Mouse (Mus musculus): Measurements from ENCODE around the gene Cdkn2b. TPM values are rescaled to one million over a fixed set of nuclear protein-coding genes. Genes with fewer than 3 reads are reported as not detected.

Gene Cdkn2b
- polyA plus RNA-seq, 1 experiment from 2014 or later = 0.92 TPM

DNA sequence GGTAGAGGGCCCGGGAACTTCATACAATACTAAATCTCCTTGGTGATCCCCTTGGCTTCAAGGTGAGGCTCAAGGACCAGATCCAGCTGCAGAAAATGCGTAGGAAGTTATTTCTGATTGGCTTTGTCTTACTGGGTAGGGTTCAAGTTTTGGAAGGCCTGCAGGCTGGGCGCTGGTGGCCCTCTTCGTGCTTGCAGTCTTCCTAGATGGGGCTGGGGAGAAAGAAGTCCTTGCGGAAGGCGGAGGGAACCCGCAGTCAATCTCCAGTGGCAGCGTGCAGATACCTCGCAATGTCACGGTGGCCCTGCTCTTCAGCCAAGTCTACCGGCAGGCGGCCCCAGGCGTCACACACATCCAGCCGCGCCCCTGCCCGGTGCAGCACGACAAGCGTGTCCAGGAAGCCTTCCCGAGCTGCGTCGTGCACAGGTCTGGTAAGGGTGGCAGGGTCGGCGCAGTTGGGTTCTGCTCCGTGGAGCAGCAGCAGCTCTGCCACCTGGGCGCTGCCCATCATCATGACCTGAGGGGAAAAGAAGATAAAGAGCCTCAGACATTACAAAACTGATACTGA is 4.0 kb downstream of the Cdkn2b start:
- H3K4me3 ChIP-seq = no peak overlapping the region

DNA sequence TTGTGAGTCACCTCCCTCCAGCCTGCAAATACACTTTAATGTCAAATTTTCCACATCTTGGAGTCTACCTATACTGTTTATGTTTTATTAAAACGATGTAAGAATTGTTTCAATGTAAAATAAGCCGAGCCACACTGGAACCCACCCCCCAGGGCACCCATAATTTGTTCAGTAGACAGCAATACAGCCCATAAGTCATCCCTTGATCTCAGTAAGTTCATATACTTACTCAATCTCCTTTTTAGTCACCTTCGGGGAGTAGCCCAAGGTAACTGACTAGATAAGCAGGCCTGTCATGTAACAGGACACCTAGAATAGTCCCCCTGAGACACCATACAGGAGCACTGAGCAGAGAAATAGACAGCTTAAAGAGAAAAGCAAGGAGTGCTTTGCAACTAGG is 5.1 kb downstream of the Cdkn2b start:
- H3K9ac ChIP-seq = no peak overlapping the region
- H3K36me3 ChIP-seq = no peaks in the 10 kb centered on the region
- H3K4me2 ChIP-seq = no peak overlapping the region
- peaks cover 13% of the 10 kb centered on the region for H3K4me1 ChIP-seq (replicated peaks)
- peaks cover 89% of the 10 kb centered on the region for H3K27me3 ChIP-seq
- no peak overlapping the region for H3K27ac ChIP-seq
- no peak overlapping the region for H3K4me3 ChIP-seq
- ATAC-seq (replicated peaks; ENCODE audit: insufficient number of reproducible peaks, insufficient read depth, low FRiP score, low read depth) = no peak
- no peaks in the 10 kb centered on the region for H3K9me3 ChIP-seq (replicated peaks)
- WGBS = 8% methylated on average over 3 of the region's 3 CpGs

More for the DNA sequence above, 4.0 kb downstream of the Cdkn2b start:
- Histone ChIP-seq H3K9ac (no peak overlapping the region), H3K4me2 (no peak overlapping the region), H3K4me1 (replicated peaks) (peaks cover 19% of the 10 kb centered on the region), H3K9me3 (replicated peaks) (no peaks in the 10 kb centered on the region), H3K27ac (no peak overlapping the region), H3K36me3 (no peaks in the 10 kb centered on the region), H3K27me3 (peaks cover 85% of the 10 kb centered on the region)
- ATAC-seq (replicated peaks; ENCODE audit: insufficient number of reproducible peaks, insufficient read depth, low FRiP score, low read depth) = no peak
- 4% methylated on average over 25 of the region's 25 CpGs for WGBS

DNA sequence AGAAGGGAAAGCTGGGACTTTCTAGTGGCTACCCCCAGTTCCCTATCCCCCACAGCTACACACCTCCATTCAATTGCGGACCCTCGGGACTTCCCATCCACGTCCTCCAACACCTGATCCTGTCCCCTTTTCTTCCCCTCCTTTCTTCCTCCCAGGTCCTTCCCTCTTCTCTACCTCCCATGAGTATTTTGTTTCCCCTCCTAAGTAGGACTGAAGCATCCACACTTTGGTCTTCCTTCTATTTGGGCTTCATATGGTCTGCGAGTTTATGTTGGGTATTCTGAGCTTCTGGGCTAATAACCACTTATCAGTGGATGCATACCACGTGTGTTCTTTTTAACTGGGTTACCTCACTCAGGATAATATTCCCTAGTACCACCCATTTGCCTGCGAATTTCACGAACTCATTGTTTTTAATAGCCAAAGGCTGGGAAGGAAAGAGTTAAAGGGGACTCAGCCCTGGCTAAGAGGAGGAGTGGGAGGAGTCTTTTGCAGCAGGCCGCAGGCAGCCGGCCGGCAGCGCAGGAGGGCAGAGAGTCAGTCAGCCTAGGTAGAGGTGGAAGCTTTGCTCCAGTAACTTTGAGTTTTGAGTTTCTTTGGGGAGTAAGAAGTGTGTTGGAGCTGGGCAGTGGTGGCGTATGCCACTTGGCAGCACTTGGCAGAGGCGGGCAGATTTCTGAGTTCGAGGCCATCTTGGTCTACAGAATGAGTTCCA is 7.4 kb downstream of the Cdkn2b start:
- ATAC-seq (replicated peaks; ENCODE audit: insufficient number of reproducible peaks, insufficient read depth, low FRiP score, low read depth) = no peak
- H3K27me3 ChIP-seq = peaks cover 89% of the 10 kb centered on the region
- H3K9ac ChIP-seq = no peak overlapping the region
- 2% methylated on average over 14 of the region's 14 CpGs for WGBS
- H3K36me3 ChIP-seq = no peaks in the 10 kb centered on the region
- no peak overlapping the region for H3K27ac ChIP-seq
- H3K9me3 ChIP-seq (replicated peaks) = no peaks in the 10 kb centered on the region
- no peak overlapping the region for H3K4me2 ChIP-seq
- peaks cover 6% of the 10 kb centered on the region for H3K4me1 ChIP-seq (replicated peaks)
- peak overlapping the region; percentile 14; the same call in 1 of the 2 replicates for H3K4me3 ChIP-seq

DNA sequence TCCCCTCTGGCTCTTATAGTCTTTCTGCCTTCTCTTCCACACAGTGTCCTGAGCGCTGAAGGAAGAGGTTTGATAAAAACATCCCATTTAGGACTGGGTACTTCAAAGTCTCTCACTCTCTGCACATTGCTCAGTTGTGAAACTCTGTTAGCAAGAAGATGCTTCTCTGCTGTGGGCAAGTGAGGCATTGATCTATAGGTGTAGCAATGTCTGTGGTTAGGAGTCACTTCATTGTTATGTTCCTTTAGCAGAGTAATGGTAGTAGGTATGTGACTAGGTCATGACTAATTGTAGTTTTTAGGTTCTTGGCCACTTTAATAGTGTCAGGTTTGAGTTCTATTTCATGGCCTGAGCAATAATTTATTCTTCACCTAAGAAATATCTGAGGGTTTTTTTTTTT is 8.7 kb downstream of the Cdkn2b start:
- H3K4me2 ChIP-seq = no peak overlapping the region
- no peaks in the 10 kb centered on the region for H3K36me3 ChIP-seq
- peaks cover 5% of the 10 kb centered on the region for H3K4me1 ChIP-seq (replicated peaks)
- peaks cover 87% of the 10 kb centered on the region for H3K27me3 ChIP-seq
- H3K9ac ChIP-seq = no peak overlapping the region
- 3% methylated on average over 1 of the region's 1 CpGs for WGBS
- no peak overlapping the region for H3K4me3 ChIP-seq
- H3K9me3 ChIP-seq (replicated peaks) = no peaks in the 10 kb centered on the region
- no peak for ATAC-seq (replicated peaks; ENCODE audit: insufficient number of reproducible peaks, insufficient read depth, low FRiP score, low read depth)
- H3K27ac ChIP-seq = no peak overlapping the region

DNA sequence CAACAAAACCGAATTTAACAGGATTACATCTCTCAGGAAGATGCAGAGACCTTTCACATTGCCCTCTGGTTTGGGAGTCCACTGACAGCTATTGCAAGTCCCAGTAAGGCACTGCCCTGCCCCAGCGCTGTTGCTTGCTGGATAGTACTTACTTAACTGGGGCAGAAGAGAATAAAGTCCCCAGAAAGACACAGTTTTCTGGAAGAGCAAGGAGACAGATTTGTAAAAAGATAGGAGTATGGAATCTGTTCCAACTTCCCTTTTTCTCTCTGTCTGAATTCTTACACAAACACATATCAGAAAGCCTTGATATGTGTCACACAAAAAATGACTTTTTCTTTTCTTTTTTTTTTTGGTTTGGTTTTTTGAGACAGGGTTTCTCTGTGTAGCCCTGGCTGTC is 11.1 kb downstream of the Cdkn2b start:
- ATAC-seq (replicated peaks; ENCODE audit: insufficient number of reproducible peaks, insufficient read depth, low FRiP score, low read depth) = no peak
- Histone ChIP-seq H3K4me3 (no peak overlapping the region), H3K4me1 (replicated peaks) (peaks cover 8% of the 10 kb centered on the region), H3K9ac (no peak overlapping the region), H3K4me2 (no peak overlapping the region), H3K27ac (no peak overlapping the region), H3K36me3 (no peaks in the 10 kb centered on the region), H3K27me3 (peaks cover 87% of the 10 kb centered on the region), H3K9me3 (replicated peaks) (no peaks in the 10 kb centered on the region)
- WGBS = 4% methylated on average over 2 of the region's 2 CpGs

DNA sequence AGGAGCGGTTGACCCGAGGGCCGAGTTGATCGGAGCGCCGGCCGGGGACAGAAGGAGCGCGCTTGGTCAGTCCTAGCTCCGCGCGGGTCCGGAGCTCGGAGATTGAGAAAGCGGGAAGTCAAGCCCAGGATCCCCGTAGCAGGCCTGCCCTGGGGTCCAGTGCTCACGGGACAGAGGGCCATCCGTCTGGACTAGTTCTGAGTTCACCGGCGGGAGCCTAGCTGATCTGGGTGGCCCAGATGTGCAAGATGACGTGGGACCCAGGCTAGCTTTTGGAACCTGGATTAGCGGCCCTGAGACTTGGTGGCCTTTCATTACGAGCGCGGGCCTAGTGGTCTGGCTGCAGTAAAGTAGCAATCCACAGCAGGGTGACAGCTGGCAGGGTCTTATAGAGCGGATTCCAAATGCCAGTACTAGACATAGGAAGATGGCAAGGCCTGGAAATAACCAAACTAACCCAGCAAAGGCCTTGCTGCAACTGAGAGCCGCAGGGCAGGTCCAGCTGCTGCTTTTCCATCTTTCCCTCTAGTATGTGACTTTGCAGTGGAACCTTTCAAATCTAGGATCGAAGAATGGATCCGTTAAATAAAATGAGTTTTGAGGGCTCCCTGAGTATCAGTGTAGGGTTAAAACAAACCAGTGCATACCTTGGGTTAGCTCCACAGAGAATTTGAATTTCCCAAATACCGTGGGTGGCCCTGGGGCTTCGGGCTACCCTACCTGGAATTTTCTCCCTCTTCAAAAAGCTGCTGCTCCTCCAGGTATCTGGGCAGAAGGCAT is 15.2 kb downstream of the Cdkn2b start:
- Histone ChIP-seq H3K4me1 (replicated peaks) (peaks cover 12% of the 10 kb centered on the region), H3K9me3 (replicated peaks) (no peaks in the 10 kb centered on the region)
- 6% methylated on average over 31 of the region's 31 CpGs for WGBS

DNA sequence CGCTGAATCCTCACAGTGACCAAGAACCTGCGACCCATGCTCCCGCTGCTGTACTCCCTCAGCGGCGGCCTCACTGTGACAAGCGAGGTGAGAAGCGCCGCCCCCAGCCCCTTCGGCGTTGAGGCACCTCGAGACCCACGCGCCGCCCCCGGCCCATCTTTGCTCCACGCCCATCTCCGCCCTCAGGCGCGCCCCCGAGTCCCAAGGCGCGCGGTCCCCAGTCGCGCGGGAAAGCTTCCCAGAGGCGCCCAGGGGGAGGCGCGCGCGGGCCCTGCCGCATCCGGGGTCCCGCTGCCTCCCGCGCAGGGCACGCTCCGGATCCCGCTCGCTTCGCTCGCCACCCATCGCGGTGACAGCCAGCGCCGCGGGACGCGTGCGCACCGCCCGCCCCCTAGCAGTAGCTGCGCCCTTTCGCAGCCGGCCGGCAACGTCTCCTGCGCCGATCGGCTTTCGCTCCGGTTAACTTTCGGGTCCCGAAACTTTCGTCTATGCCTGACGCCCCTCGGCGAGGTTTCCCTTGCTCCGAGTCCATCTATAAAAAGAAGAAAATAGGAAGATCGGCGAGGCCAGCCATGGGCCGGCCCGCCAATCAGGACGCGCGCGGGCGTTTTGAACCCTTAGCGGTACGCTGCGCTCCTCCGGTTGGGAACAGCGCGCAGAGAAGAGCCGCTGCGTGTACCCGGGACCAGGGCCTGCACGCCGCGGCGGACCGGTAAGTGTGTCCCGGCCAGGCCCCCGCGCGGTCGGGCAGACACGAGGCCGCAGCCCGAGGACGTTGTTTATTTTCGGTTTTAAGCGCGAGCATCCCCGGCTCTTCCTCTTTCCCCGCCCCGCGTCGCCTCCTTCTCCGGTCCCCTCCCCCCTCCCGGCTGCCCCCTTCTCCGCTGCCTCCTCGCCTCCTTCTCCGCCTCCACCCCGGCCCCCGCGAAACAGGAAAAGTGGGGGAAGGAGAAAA is 16.1 kb downstream of the Cdkn2b start, which contains the start of gene Cdkn2a:
Gene Cdkn2a (minus strand): TSS at position 168 of the 955 bp plus-strand sequence.
- under 1% methylated on average over 114 of the region's 117 CpGs for WGBS
- no peaks in the 10 kb centered on the region for H3K36me3 ChIP-seq
- peak within 1 kb of the TSS; percentile 52 for H3K9ac ChIP-seq
- H3K4me3 ChIP-seq = peak within 1 kb of the TSS; percentile 85
- no peaks in the 10 kb centered on the region for H3K9me3 ChIP-seq (replicated peaks)
- peak within 1 kb of the TSS; percentile 99 for H3K4me2 ChIP-seq
- H3K27me3 ChIP-seq = peaks cover 90% of the 10 kb centered on the region
- peaks cover 12% of the 10 kb centered on the region for H3K4me1 ChIP-seq (replicated peaks)
- peak; percentile 82 for ATAC-seq (replicated peaks; ENCODE audit: insufficient number of reproducible peaks, insufficient read depth, low FRiP score, low read depth)
- H3K27ac ChIP-seq = no peak within 1 kb of the TSS

More for the DNA sequence above, 15.2 kb downstream of the Cdkn2b start:
- peak; percentile 7; the same call in 1 of the 2 replicates for ATAC-seq (replicated peaks; ENCODE audit: insufficient number of reproducible peaks, insufficient read depth, low FRiP score, low read depth)
- Histone ChIP-seq H3K4me2 (peak overlapping the region; percentile 99), H3K27ac (no peak overlapping the region), H3K4me3 (peak overlapping the region; percentile 85), H3K9ac (peak overlapping the region; percentile 52), H3K36me3 (no peaks in the 10 kb centered on the region), H3K27me3 (peaks cover 90% of the 10 kb centered on the region)

DNA sequence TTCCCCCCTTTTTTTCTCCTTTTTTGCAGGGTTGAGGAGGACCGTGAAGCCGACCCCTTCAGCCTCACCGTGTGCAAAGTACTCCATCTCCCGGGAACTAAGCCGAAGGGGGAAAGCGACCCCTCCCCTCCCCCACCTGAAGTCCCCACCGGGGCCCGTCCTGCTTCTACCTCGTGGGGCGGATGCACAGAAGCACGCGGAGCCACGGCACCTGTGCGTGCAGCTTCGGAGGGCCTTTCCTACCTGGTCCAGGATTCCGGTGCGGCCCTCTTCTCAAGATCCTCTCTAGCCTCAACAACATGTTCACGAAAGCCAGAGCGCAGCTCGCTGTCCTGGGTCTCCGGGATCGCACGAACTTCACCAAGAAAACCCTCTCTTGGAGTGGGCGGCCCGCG is 16.8 kb downstream of the Cdkn2b start:
- Histone ChIP-seq H3K27me3 (peaks cover 90% of the 10 kb centered on the region), H3K9me3 (replicated peaks) (no peaks in the 10 kb centered on the region), H3K36me3 (no peaks in the 10 kb centered on the region), H3K9ac (peak overlapping the region; percentile 52), H3K27ac (no peak overlapping the region), H3K4me1 (replicated peaks) (peaks cover 12% of the 10 kb centered on the region), H3K4me3 (peak overlapping the region; percentile 85), H3K4me2 (peak overlapping the region; percentile 99)
- ATAC-seq (replicated peaks; ENCODE audit: insufficient number of reproducible peaks, insufficient read depth, low FRiP score, low read depth) = no peak
- 2% methylated on average over 26 of the region's 26 CpGs for WGBS

DNA sequence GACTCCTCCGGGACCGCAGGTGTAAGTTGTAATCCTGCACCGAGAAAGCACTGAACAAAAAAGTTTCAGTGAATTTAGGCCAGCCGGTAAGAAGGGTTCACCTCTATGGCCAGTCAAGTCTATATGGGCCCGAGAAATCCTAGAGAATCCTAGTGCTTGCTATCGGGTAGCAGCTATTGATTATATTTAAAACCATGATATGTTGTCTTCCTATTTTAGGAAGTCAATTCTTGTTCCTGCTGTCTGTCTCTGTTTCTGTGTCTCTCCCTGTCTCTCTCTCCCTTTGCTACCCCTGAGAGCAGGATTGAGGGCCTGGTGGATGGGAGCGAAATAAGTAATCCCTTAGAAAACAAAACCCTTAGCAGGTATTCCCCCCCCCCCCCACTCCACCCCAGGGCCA is 17.3 kb downstream of the Cdkn2b start:
- no peak for ATAC-seq (replicated peaks; ENCODE audit: insufficient number of reproducible peaks, insufficient read depth, low FRiP score, low read depth)
- Histone ChIP-seq H3K36me3 (no peaks in the 10 kb centered on the region), H3K4me3 (0 out of 2 replicates have a peak overlapping the region, but pooled peaks have one; percentile 85), H3K27ac (no peak overlapping the region), H3K27me3 (peaks cover 95% of the 10 kb centered on the region), H3K9ac (no peak overlapping the region), H3K9me3 (replicated peaks) (no peaks in the 10 kb centered on the region), H3K4me1 (replicated peaks) (peaks cover 12% of the 10 kb centered on the region), H3K4me2 (no peak overlapping the region)
- WGBS = 22% methylated on average over 7 of the region's 7 CpGs

DNA sequence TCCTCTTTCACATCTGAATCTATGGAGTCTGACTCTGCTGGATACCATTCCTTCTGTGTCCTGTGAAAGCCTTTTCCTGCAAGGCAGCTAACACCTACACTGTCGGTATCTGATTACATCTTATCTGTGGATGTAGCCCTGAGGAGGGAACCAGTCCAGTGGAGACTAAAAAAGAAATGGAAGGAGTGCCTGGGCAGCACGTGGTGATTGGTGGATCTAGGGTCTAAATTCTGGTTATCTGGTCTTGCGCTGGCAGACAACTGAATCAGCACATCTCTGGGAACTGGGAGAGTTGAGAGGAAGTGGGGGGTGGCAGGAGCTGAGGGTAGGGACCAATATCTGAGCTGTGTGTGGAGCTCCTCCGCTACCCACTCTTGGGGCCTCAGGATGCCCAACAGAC is 21.8 kb downstream of the Cdkn2b start:
- Histone ChIP-seq H3K4me3 (no peak overlapping the region), H3K36me3 (no peaks in the 10 kb centered on the region), H3K9me3 (replicated peaks) (no peaks in the 10 kb centered on the region), H3K27ac (no peak overlapping the region), H3K27me3 (peaks cover 84% of the 10 kb centered on the region), H3K4me1 (replicated peaks) (peaks cover under 1% of the 10 kb centered on the region), H3K4me2 (no peak overlapping the region), H3K9ac (no peak overlapping the region)
- ATAC-seq (replicated peaks; ENCODE audit: insufficient number of reproducible peaks, insufficient read depth, low FRiP score, low read depth) = no peak
- 1% methylated on average over 4 of the region's 4 CpGs for WGBS
